Mouse (Mus musculus) liver, postnatal 0 days (tissue): Measurements from ENCODE around the gene Sirt4. TPM values are rescaled to one million over a fixed set of nuclear protein-coding genes. Genes with fewer than 3 reads are reported as not detected.
A peak's percentile ranks its signal among the peaks of the same experiment; 100 is the strongest.

Source experiments
- ATAC-seq: fragments of 200-750 bp; cut with Nextera tagmentation; 2 replicates; pipeline ENCODE4 v1.8.0; 2017; ENCODE audit warnings: mild to moderate bottlenecking, moderate library complexity
- DNase-seq: peaks from one replicate; pipeline ENCODE4 v3.0.0-alpha.2; 2016
- H3K27ac ChIP-seq: fragments of 300-500 bp; sonication (generic); 2 replicates; pipeline ENCODE4 v1.5.1; 2014; ENCODE audit warnings: antibody characterized with exemption, moderate library complexity, mild to moderate bottlenecking, low read depth
- H3K27me3 ChIP-seq: fragments of 300-500 bp; sonication (generic); 2 replicates; pipeline ENCODE4 v1.6.1; 2014; ENCODE audit warnings: low read length, control low read depth, mixed read lengths; ENCODE audit not compliant: insufficient read depth
- H3K36me3 ChIP-seq: fragments of 300-500 bp; sonication (generic); replicated peaks from 2 replicates; pipeline ENCODE4 v1.6.1; 2014; ENCODE audit warnings: mild to moderate bottlenecking, control low read depth, low read length, moderate library complexity, mixed read lengths; ENCODE audit not compliant: insufficient read depth
- H3K4me1 ChIP-seq: fragments of 300-500 bp; sonication (generic); 2 replicates; pipeline ENCODE4 v1.6.1; 2014; ENCODE audit warnings: antibody characterized with exemption, mild to moderate bottlenecking, control low read depth; ENCODE audit not compliant: insufficient read depth
- H3K4me2 ChIP-seq: fragments of 300-500 bp; sonication (generic); 2 replicates; pipeline ENCODE4 v1.6.1; 2014; ENCODE audit warnings: low read depth, mild to moderate bottlenecking, low read length, moderate library complexity, mixed read lengths
- H3K4me3 ChIP-seq: fragments of 300-500 bp; sonication (generic); 2 replicates; pipeline ENCODE4 v1.5.1; 2014; ENCODE audit warnings: low read depth, low read length
- H3K9ac ChIP-seq: fragments of 300-500 bp; sonication (generic); replicated peaks from 2 replicates; pipeline ENCODE4 v1.6.1; 2014; ENCODE audit warnings: mild to moderate bottlenecking, moderate library complexity
- H3K9me3 ChIP-seq: fragments of 300-500 bp; sonication (generic); 2 replicates; pipeline ENCODE4 v1.6.1; 2016; ENCODE audit warnings: mild to moderate bottlenecking, control low read depth, low read length, mixed read lengths
- CTCF ChIP-seq: sonication (generic); IDR thresholded peaks from 2 replicates; pipeline ENCODE4 v1.5.1; 2016; ENCODE audit warnings: antibody characterized with exemption, low read depth
- EP300 ChIP-seq: IDR thresholded peaks from 2 replicates; pipeline ENCODE4 v1.6.1; 2016; ENCODE audit warnings: antibody characterized with exemption, low read depth, mild to moderate bottlenecking
- WGBS: fragments of 180-500 bp; shearing (Covaris S2); extraction: QIAGEN DNeasy Blood & Tissue Kit; methylation state at CpG from one replicate; pipeline ENCODE4 v1.1.7; 2014; ENCODE audit not compliant: insufficient replicate concordance; 5-methylcytosine and 5-hydroxymethylcytosine counted together
- polyA plus RNA-seq: library from polyadenylated mRNA; unstranded; fragments of >200 nt; fragmentation: Nextera tagmentation; extraction: Ambion mirVana; gene quantifications from 2 replicates; pipeline ENCODE4 v1.2.1, GENCODE M21; 2015

The Sirt4 gene
- polyA plus RNA-seq, 1 experiment from 2014 or later: 3.9 TPM

DNA sequence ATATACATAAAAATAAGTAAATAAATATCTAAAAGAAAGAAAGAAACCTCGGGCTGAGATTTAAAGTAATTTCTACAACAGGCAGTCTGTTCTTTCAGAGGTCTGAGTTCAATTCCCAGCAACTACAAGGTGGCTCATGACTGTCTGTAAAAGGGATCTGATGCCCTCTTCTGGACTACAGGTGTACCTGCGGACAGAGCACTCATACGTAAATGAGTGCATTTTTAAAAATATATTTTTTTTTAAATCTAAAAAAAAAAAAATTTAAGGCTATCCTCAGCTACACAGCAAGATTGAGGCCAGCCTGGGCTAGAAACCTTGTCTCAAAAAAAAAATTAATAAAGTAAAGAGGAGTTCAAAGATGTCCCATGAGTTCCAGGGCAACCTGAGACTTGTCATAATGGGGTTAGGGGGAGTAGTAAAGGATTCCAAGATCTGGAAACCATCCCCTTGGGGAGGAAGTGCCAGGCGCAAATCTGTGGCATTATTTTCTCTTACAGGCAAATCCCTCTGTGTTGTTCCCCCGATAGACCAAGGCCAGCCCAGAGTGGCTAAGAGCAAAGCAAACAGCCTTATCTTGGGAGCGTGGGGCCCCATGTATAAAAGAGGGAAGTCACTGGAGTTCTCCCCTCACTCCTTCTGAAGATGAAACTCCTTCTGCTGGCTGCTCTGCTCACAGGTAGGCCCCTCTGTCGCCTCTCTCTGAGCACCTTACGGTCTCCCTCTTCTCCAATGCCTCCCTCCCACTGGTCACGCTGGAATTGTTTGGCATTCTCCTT, 18.7 kb downstream of the Sirt4 start, which contains the start of gene Pla2g1b:
TSS of gene Pla2g1b (plus strand) at position 621 of the 779 bp plus-strand sequence.
- no peak within 1 kb of the TSS for H3K4me2 ChIP-seq
- 26% methylated on average over 9 of the region's 9 CpGs for WGBS
- no peak within 1 kb of the TSS for H3K9ac ChIP-seq

GRCm38 (mm10) chr5:115464408-115465115, 20.0 kb downstream of the Sirt4 start:
- H3K4me3 ChIP-seq: no peak overlapping the region
- H3K27ac ChIP-seq: no peak overlapping the region
- H3K27me3 ChIP-seq: no peaks in the 10 kb centered on the region
- DNase-seq: no peak
- H3K9me3 ChIP-seq: no peaks in the 10 kb centered on the region
- TF ChIP-seq CTCF: no peak
- no peak for TF ChIP-seq EP300
- no peak overlapping the region for H3K4me2 ChIP-seq
- no peak overlapping the region for H3K9ac ChIP-seq
- ATAC-seq: no peak
- 72% methylated on average over 18 of the region's 18 CpGs for WGBS
- no peaks in the 10 kb centered on the region for H3K36me3 ChIP-seq
- 0 out of 2 replicates have a peak, but pooled peaks cover 3% of the 10 kb centered on the region for H3K4me1 ChIP-seq

More for the DNA sequence above, 18.7 kb downstream of the Sirt4 start, which contains the start of gene Pla2g1b:
- Histone ChIP-seq H3K27ac (no peak within 1 kb of the TSS), H3K4me1 (peaks cover 3% of the 10 kb centered on the region; the same call in 1 of the 2 replicates), H3K27me3 (0 out of 2 replicates have a peak, but pooled peaks cover 4% of the 10 kb centered on the region), H3K9me3 (no peaks in the 10 kb centered on the region), H3K4me3 (no peak within 1 kb of the TSS), H3K36me3 (no peaks in the 10 kb centered on the region)
- DNase-seq (no peak), ATAC-seq (no peak)
- TF ChIP-seq CTCF: peak; percentile 37; the same call in 1 of the 2 replicates
- no peak for TF ChIP-seq EP300

DNA sequence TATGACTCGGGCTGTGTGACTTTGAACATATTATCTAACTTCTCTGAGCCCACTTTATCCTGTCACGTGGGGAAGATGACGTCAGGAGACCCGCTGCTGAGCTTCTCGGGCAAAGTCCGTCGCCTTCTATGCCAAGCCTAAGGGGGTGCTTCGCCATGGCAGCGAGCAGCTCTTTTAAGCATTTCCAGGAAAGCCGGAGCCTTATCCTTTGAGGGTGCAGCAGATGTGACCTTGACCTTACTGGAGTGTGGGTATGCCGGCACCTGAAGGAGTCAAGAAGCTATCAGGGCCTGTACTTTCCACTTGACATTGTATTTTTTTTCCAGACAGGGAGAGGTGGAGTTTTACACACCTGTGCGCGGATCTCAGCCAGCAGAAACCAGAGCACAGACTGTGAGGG, 25.6 kb downstream of the Sirt4 start:
- 52% methylated on average over 13 of the region's 13 CpGs for WGBS
- ATAC-seq (no peak), DNase-seq (no peak)

GRCm38 (mm10) chr5:115455838-115456237, 28.7 kb downstream of the Sirt4 start:
- TF ChIP-seq CTCF (no peak), EP300 (no peak)
- H3K27me3 ChIP-seq: no peaks in the 10 kb centered on the region
- no peaks in the 10 kb centered on the region for H3K9me3 ChIP-seq
- H3K27ac ChIP-seq: no peak overlapping the region
- no peaks in the 10 kb centered on the region for H3K4me1 ChIP-seq
- no peak for DNase-seq
- no peak overlapping the region for H3K4me3 ChIP-seq
- no peak overlapping the region for H3K4me2 ChIP-seq
- no peak for ATAC-seq
- 64% methylated on average over 7 of the region's 7 CpGs for WGBS
- no peaks in the 10 kb centered on the region for H3K36me3 ChIP-seq
- H3K9ac ChIP-seq: no peak overlapping the region

More for the DNA sequence above, 25.6 kb downstream of the Sirt4 start:
- Histone ChIP-seq H3K4me3 (no peak overlapping the region), H3K9ac (no peak overlapping the region), H3K27ac (no peak overlapping the region), H3K36me3 (no peaks in the 10 kb centered on the region), H3K4me2 (no peak overlapping the region), H3K9me3 (no peaks in the 10 kb centered on the region), H3K27me3 (no peaks in the 10 kb centered on the region), H3K4me1 (no peaks in the 10 kb centered on the region)
- no peak for TF ChIP-seq CTCF
- no peak for TF ChIP-seq EP300

DNA sequence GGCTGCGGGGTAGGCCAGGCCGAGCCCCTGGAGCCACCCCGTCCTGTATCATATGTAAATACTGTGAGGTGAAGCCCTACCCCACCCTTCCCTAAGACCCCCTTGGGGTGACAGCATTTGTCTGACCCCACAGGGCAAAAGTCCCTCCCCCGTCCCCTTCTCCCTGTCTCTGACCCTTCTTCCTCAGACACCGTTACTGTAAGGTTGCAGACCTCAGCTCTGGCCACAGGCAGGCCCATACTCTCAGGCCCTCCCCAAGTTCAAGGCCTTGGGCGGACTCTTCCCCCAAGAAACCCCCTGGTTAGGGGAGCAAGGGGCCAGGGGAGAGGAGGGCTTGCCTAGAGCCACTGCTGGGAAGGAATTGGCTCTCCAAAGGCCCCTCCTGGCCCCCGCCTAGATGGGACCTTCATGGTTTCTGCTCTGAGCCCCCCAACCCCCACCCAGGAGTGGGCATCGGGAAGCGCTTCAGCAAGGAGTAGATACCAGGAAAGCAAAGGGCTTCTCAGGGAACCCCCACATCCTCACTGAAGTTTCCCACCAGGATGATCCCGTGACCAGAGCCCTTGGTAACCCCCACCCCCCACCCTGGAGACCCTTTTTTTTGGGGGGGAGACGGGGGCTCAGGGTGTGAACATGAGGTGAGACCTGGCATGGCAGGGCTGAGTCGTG, 30.0 kb downstream of the Sirt4 start:
- Histone ChIP-seq H3K9me3 (no peaks in the 10 kb centered on the region), H3K27ac (no peak overlapping the region), H3K4me2 (no peak overlapping the region), H3K9ac (no peak overlapping the region), H3K4me3 (no peak overlapping the region), H3K4me1 (no peaks in the 10 kb centered on the region), H3K27me3 (no peaks in the 10 kb centered on the region), H3K36me3 (no peaks in the 10 kb centered on the region)
- ATAC-seq: no peak
- TF ChIP-seq CTCF (no peak), EP300 (no peak)
- WGBS: 72% methylated on average over 12 of the region's 12 CpGs
- DNase-seq: no peak
